ENCODE assay signal across 14 mouse cellular contexts in genomic region chr9:123927281-123927960, GRCm38 (mm10). TPM values are rescaled to one million over a fixed set of nuclear protein-coding genes. Genes with fewer than 3 reads are reported as not detected.
DNase-seq lines count a peak whose midpoint lies in the region; ATAC-seq and TF ChIP-seq lines count a peak whose summit lies in the region.
"Had no signal": no experiment of that assay in that cellular context is flagged by ENCODE, and none has a peak within 500 bp of the region (broad histone marks: within the 10 kb centered on the region; RNA-seq: fewer than 3 reads in every experiment).

No protein-coding gene starts in this region.

- H3K9ac ChIP-seq in kidney, postnatal 0 days (ENCODE audit: low read depth, low read length), result no peak overlapping the region
- no peak overlapping the region for H3K9ac ChIP-seq in liver, embryonic 16.5 days (ENCODE audit: low read depth, low read length)
- no peak overlapping the region for H3K9ac ChIP-seq in midbrain, embryonic 15.5 days
- H3K9ac ChIP-seq: lung, embryonic 15.5 days; neural tube, embryonic 13.5 days had no signal

- no peak overlapping the region for H3K27ac ChIP-seq in kidney, postnatal 0 days
- peak overlapping the region; percentile 70 for H3K27ac ChIP-seq in liver, embryonic 16.5 days (ENCODE audit: low read length)
- no peak overlapping the region for H3K27ac ChIP-seq in midbrain, embryonic 15.5 days
- H3K27ac ChIP-seq: lung, embryonic 15.5 days; neural tube, embryonic 13.5 days had no signal

- H3K4me1 ChIP-seq in kidney, postnatal 0 days (replicated peaks; ENCODE audit: insufficient read depth, low read length), result no peaks in the 10 kb centered on the region; the same call in 1 of the 2 replicates
- peaks cover 58% of the 10 kb centered on the region for H3K4me1 ChIP-seq in liver, embryonic 16.5 days (ENCODE audit: control insufficient read depth, low read depth, low read length)
- H3K4me1 ChIP-seq in midbrain, embryonic 15.5 days, result peaks cover 16% of the 10 kb centered on the region; the same call in 1 of the 2 replicates

- no peak for ATAC-seq in kidney, postnatal 0 days (replicated peaks; ENCODE audit: low FRiP score, low read depth)
- ATAC-seq in liver, embryonic 16.5 days (ENCODE audit: low read depth), result no peak
- ATAC-seq in granulocyte monocyte progenitor cell, adult 5-6 weeks (replicated peaks; ENCODE audit: poor library complexity, severe bottlenecking), result no peak
- ATAC-seq in midbrain, embryonic 15.5 days (replicated peaks), result no peak
- ATAC-seq: forebrain, embryonic 14.5 days had no signal

- H3K36me3 ChIP-seq in kidney, postnatal 0 days (ENCODE audit: insufficient read depth, low read length), result no peaks in the 10 kb centered on the region
- H3K36me3 ChIP-seq in liver, embryonic 16.5 days (ENCODE audit: control insufficient read depth, insufficient read depth), result no peaks in the 10 kb centered on the region
- H3K36me3 ChIP-seq in midbrain, embryonic 15.5 days (replicated peaks), result no peaks in the 10 kb centered on the region
- H3K36me3 ChIP-seq: lung, embryonic 15.5 days; neural tube, embryonic 13.5 days had no signal

- H3K27me3 ChIP-seq in kidney, postnatal 0 days (ENCODE audit: insufficient read depth, low read length), result no peaks in the 10 kb centered on the region
- no peaks in the 10 kb centered on the region for H3K27me3 ChIP-seq in liver, embryonic 16.5 days (ENCODE audit: control insufficient read depth, insufficient read depth, low read depth, low read length)
- H3K27me3 ChIP-seq in midbrain, embryonic 15.5 days (replicated peaks), result no peaks in the 10 kb centered on the region
- H3K27me3 ChIP-seq: lung, embryonic 15.5 days; neural tube, embryonic 13.5 days had no signal

- no peak for TF ChIP-seq CTCF in kidney, postnatal 0 days (IDR thresholded peaks at IDR 0.05; ENCODE audit: low read depth)

- H3K9me3 ChIP-seq in kidney, postnatal 0 days (replicated peaks; ENCODE audit: low read length), result no peaks in the 10 kb centered on the region
- H3K9me3 ChIP-seq in liver, embryonic 16.5 days (replicated peaks; ENCODE audit: control insufficient read depth, low read length), result no peaks in the 10 kb centered on the region
- no peaks in the 10 kb centered on the region for H3K9me3 ChIP-seq in midbrain, embryonic 15.5 days
- H3K9me3 ChIP-seq: lung, embryonic 15.5 days; neural tube, embryonic 13.5 days had no signal

- 31% methylated on average over 16 of the region's 16 CpGs for WGBS in kidney, postnatal 0 days
- WGBS in liver, embryonic 16.5 days (ENCODE audit: insufficient replicate concordance), result 46% methylated on average over 16 of the region's 16 CpGs
- WGBS in midbrain, embryonic 15.5 days, result 61% methylated on average over 16 of the region's 16 CpGs

- DNase-seq in kidney, postnatal 0 days (ENCODE audit: low spot score), result peak; percentile 27
- DNase-seq in kidney, adult 18-20 months, result no peak
- peak; percentile 25 for DNase-seq in CD4-positive helper T cell, adult 2 months (ENCODE audit: low read depth, low spot score)
- peak; percentile 70 for DNase-seq in ZHBTc4 (ENCODE audit: low read depth, low spot score)
- no peak for DNase-seq in lung, postnatal 10 days
- DNase-seq: cerebellum, adult 11-12 months had no signal

- H3K4me2 ChIP-seq in kidney, postnatal 0 days (ENCODE audit: low read length), result no peak overlapping the region
- H3K4me2 ChIP-seq in liver, embryonic 16.5 days (ENCODE audit: low read depth, low read length), result peak overlapping the region; percentile 66
- no peak overlapping the region for H3K4me2 ChIP-seq in midbrain, embryonic 15.5 days
- H3K4me2 ChIP-seq: lung, embryonic 15.5 days; neural tube, embryonic 13.5 days had no signal

- no peak overlapping the region for H3K4me3 ChIP-seq in kidney, postnatal 0 days (replicated peaks; ENCODE audit: low read depth, low read length)
- H3K4me3 ChIP-seq in liver, embryonic 16.5 days (ENCODE audit: low read depth, low read length), result no peak overlapping the region
- H3K4me3 ChIP-seq in midbrain, embryonic 15.5 days, result no peak overlapping the region
- H3K4me3 ChIP-seq: lung, embryonic 15.5 days; neural tube, embryonic 13.5 days had no signal

RNA-seq across cellular contexts. Expression of gene Ccr1, which starts 41.1 kb away (rescaled TPM):
- 2.8 and 3.0 TPM in 2 replicates for polyA plus RNA-seq in kidney, postnatal 0 days (2015; fragmentation: Nextera tagmentation; extraction: Ambion mirVana)
- polyA plus RNA-seq in liver, embryonic 16.5 days (2015; fragmentation: Nextera tagmentation; extraction: Ambion mirVana), result 2.9 and 3.5 TPM in 2 replicates
- total RNA-seq in granulocyte monocyte progenitor cell, adult 5-6 weeks (2014; fragmentation: Nextera tagmentation), result 2.1 and 3.8 TPM in 2 replicates
- 4.7 and 5.6 TPM in 2 replicates for total RNA-seq in granulocyte monocyte progenitor cell, adult 5-6 weeks (2017)
- polyA plus RNA-seq in midbrain, embryonic 15.5 days (2015; fragmentation: Nextera tagmentation; extraction: Ambion mirVana), result 0.84 and 1.0 TPM in 2 replicates

RNA-seq across cellular contexts. Expression of gene Ccr1l1, which starts 50.8 kb away (rescaled TPM):
- polyA plus RNA-seq in kidney, postnatal 0 days (2015; fragmentation: Nextera tagmentation; extraction: Ambion mirVana), result not detected in 2 replicates
- 0.07 TPM in 1 of 2 replicates, not detected in the other for polyA plus RNA-seq in liver, embryonic 16.5 days (2015; fragmentation: Nextera tagmentation; extraction: Ambion mirVana)
- not detected in 2 replicates for total RNA-seq in granulocyte monocyte progenitor cell, adult 5-6 weeks (2014; fragmentation: Nextera tagmentation)
- total RNA-seq in granulocyte monocyte progenitor cell, adult 5-6 weeks (2017), result not detected in 2 replicates
- polyA plus RNA-seq in midbrain, embryonic 15.5 days (2015; fragmentation: Nextera tagmentation; extraction: Ambion mirVana), result not detected in 2 replicates
- total RNA-seq: layer of hippocampus, adult 18-20 months had no signal
- polyA plus RNA-seq: forebrain, embryonic 14.5 days; heart, embryonic 16.5 days; lung, embryonic 15.5 days; neural tube, embryonic 13.5 days had no signal

Comparison
In these comparisons a context has a peak if more than half of its experiments do, and no peak if none do; other contexts are left out.
1. DNase-seq: peak in kidney, postnatal 0 days (single experiment), CD4-positive helper T cell, adult 2 months (single experiment) and ZHBTc4 (single experiment); none in kidney, adult 18-20 months (single experiment) and lung, postnatal 10 days (single experiment).